Mouse (Mus musculus): ENCODE results near the gene Ppp1r9a.
A peak's percentile ranks its signal among the peaks of the same experiment; 100 is the strongest.

The Ppp1r9a gene

DNA sequence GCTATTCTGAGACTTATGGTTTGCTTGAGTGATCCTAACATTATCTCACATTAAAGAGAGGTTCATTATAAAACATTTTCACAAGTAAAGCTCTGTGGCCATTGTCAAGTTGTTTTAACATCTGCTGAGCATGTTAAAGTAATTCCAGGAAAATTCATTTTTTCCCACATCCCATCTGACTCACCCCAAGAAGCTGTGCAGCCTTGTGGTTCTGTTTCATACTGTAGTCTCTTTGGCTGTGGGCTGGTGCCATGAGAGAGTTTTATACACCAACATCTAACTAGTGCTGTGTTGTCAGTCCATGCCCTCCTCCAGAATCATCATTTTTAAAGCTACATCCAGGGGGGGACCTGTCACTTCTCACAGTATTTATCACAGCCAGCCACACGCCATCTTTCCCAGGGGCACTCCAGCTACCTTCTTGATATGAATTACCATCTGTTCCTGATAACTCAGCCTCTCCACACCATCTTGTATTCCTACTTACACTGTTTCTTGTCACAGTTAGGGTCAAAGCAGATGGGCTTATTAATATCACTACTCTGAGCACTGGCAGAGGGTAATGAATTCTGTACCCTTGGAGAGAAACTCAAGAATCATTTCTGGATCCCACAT, 252.7 kb downstream of the Ppp1r9a start:
- no peak for DNase-seq (ENCODE audit: low spot score in 2 of 2)

DNA sequence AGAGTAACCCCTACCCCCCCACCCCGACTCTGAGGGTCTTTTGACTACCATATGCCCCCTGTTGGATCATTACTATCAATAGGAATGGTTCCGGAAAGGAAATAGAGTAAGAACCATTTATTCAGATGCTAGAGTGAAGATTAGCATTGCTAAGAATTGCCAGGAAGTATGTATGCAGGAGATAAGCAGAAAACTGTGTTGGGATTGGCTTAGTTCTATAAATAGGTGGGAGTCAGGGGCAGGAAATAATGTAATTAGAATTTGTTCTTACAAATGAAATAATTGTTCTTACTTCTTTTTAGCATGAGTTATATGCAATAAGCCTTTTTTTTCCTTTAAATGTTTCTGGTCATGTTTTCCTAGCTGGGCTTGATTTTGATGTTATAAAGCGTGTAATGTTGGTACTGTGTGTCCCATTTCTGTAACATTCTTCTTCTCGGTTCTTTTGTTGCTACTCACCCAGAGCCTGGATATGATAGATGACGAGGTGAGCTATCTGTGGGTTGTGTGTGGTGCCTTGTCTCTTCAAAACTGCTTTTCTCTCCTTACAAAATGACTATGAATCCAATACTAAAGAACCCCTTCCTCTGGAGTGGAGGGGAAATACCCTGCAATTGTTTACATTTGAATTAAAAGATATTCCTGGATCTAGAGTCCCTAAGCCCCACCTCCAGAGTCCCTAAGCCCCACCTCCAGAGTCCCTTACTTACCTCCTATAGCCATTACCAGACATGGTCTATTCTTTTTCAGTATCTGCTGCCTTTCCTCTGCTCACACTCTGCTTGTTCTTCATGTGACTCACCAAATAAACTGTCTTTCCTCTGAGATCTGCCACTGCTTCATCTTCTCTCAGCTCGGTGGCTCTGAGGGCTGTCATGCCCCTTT, 254.1 kb downstream of the Ppp1r9a start:
- no peak for DNase-seq (ENCODE audit: low spot score in 2 of 2)

DNA sequence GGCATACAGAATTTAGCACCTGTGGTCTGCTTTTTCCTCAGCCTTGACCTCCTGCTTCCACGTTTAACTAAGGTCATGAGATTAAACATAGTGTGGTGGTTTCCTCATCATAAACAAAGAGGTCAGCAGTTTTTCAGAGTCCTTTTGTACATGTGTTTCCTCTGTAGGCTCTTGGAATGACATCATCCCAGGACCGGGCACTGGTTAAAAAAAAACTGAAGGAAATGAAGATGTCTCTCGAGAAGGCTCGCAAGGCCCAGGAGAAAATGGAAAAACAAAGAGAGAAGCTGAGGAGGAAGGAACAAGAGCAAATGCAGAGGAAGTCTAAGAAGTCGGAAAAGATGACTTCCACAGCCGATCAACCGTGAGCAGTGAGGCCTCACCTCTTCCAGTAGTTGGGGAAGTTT, 256.7 kb downstream of the Ppp1r9a start:
- DNase-seq (ENCODE audit: low spot score in 2 of 2), result no peak

DNA sequence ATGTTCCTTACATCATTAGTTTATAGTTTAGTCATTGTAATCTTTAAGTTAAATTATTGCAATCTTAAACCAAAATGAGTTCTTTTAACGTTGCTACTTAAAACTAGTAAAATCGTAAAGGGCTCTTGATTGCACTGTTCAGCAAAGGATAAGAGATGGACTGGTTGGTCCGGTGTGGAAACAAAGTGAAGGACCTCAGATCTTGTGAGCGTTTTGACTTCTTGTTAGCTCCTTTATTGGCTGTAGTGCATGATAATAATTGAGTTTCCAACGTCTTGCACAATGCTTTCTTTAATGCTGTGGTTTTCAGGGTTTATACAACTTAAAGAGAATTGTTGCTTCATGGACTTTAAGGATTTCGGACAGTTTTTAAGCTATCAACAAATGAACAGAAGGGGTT, 259.3 kb downstream of the Ppp1r9a start:
- DNase-seq (ENCODE audit: low spot score in 2 of 2), result no peak

DNA sequence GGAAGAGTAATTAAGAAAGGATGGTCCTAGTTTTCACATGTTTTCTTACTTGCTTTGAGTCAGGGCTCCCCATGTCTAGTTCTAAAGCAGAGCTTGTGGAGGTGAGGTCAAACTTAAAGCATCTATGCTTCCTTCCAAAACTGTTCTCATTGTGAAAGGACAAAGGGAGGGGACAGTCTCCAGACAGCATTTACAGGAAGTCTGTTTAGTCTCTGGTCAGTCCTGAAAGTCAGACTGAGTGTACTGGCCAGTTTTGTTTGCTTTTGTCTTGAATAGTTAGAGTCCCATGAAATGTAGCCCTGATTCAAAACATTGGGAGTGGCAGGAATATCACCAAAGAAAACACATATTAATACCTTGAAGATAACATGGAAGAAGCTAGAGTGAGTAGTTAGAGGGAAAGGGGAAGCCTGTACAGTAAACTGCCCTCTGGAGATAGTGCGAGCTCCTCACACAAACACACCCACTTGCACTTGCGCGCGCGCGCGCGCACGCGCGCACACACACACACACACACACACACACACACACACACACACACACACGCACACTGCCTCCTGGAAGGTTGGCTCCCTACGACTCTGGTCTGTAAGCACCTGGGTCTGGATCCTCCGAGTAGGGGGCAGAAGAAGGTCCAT, 260.9 kb downstream of the Ppp1r9a start:
- no peak for DNase-seq (ENCODE audit: low spot score in 2 of 2)

DNA sequence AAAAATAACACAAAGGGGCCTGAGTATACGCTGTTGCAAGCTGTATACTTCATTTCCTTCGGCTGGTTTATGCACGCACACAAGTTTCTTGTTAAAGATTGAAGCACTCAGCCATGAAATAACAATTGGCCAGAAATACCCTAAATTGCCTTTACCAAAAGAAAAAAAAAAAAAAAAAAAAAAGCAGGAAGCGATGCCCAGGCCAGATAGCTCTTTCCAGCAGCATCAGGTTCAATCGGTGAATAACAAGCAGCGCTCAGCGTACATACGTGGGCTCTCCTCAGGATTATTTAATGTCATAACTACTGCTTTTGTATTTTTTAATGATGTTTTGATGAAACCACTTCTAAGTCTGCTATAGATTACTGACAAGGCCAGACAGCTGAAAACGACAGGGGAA, 262.1 kb downstream of the Ppp1r9a start:
- DNase-seq (ENCODE audit: low spot score in 2 of 2), result no peak

DNA sequence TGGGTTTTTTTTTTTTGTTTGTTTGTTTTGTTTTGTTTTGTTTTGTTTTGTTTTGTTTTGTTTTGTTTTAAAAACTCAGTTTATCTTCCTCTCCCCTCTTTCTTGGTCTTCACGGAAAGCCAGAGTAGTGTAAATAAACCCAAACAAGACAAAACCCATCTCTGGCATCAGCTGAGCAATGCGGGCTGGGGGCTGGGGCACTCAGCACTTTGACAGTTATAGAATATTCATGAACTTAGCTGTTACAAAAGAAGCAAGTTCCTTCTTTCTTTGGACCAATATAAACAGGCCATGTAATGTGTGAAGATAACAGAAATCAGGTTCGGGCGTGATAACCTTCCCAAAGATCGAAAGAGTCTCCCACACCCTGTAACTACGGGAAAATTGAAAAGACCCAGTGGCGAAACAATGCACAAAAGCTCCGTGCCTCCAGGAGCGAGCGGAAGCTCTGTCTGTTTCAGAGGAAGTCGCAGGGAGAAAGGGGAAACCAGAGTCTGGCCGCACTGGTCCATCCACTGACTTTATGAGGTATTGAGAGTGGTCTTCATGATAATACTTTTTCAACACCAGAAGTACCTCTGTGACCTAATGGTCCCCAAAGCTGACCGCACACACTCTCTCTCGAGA, 264.4 kb downstream of the Ppp1r9a start:
- DNase-seq (ENCODE audit: low spot score in 2 of 2), result no peak

DNA sequence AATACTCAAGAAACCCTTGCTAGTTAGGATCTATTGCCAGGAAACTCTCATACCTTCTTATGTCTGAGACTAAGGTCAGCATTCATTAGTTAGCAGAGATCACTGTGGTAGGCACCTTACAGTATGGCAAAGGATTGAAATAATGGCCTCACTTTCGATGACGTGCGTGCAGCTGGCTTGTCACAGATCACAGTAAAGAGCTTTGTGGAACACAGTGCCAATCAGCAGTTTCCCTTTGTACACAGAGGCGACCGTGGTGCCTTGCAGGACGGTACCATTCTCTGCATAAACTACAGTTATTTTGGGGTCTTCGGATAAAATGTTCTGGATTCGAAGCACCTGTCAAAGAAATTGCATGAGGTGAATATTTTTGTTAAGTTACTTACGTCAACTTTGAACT, 265.4 kb downstream of the Ppp1r9a start:
- no peak for DNase-seq (ENCODE audit: low spot score in 2 of 2)

DNA sequence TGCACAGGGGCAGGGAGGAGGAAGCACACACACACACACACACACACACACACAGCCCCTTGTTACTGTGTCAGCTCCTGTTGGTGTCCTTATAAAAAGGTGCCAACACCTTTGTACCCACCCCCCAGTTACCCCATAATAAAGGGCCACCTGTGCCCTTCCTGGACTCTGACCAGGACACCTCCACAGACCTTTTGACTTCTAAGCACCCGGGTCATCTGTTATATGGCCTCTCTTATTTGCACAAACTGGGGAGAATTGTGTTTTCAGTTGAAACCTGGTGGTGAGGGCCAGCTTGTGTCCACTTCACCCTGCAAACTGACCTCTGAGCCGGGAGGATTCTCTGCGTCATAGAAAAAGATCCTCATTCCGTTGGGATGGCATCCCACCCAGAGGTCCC, 268.7 kb downstream of the Ppp1r9a start:
- DNase-seq (ENCODE audit: low spot score in 2 of 2), result no peak

DNA sequence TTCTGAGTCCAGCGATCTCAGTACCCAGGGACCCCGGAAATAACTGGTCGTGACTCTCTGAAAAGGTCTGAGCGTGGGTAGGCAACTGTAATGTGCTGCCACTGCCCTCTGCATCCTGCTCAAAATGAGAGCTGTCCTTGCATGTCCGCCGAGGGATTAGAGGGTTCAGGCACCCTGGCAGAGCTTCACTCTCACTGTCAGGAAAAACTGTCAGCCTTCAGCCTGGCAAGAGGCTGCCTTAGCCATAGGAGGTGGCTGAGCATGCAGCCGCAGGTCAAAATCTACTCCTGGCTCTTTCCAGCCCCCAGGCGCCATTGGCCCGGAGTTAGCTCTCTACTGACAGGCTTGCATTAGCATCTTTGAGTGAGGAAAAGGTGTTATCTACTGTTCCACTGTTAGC, 269.9 kb downstream of the Ppp1r9a start:
- DNase-seq (ENCODE audit: low spot score in 2 of 2), result no peak

DNA sequence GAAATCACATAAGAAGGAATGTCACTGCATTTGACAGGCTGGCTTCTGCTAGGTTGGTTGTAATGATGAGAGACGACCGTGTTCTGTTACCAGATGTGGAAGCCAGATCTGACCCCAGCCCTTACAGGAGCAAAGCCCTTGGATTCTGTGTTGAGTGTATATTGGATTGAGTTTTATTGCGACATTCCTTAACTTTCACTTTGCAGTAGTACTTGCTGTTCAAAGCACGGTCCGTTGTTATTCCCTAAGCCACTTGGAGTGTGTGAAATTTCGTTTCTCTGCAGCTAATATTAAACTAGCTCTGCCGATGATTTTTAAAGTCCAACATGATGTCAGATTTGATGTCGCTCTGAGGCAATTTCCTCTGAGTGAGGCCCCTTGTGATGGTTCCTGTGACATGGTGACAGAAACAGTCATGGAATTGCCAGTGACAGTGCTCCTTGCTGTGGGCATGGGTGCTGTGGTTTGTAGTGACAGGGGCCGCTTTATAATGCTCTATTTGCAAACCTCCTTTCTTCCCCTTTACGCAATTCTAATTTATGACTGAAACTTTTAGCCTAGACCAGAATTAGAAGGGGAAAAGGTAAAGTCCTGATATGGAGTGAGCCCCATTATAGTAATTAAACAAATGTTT, 271.6 kb downstream of the Ppp1r9a start:
- DNase-seq (ENCODE audit: low spot score in 2 of 2), result no peak

DNA sequence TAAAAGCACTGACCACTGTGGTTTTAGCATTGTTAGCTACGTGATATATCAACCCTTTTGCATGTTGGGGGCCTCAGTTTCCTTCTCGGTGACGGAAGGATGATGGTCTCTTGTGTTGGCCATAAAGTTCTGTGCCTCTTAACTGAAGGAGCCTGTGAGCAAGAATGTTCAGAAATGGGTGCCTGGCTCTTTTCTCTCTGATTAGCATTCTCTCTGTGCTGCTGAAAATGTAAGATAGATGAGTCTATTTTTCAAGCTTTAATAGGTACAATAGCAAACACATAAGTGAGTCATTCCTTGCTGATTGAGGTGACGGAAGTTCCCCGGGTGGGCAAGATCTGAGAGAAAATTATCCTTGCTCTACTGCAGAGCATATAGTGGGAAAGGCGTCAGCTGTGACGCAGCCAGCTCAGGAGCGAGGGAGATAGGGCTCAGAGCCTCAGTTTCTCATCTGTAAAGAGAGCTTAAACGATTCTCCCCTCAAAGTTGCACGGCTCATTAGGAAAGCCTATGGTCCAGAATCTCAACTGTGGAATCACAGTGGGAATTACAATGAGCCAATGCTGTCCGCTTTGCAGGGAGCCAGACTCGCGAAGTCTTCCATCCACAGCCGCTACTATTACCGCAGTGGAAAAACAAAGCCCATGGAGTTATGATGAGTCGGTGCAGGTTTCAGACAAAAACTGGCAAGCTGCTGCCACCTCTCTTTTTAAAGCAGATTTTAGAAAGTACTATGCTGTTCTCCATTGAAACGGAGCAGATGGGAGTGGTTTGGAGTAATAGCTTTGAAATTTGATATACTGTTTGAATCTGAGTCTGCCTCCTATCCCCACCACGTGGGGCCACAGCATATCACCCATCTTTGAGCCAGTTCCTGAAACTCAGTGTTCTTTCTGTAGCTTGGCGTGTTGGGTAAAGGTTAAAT, 275.5 kb downstream of the Ppp1r9a start:
- DNase-seq (ENCODE audit: low spot score in 2 of 2), result peak; percentile 15 to 34

DNA sequence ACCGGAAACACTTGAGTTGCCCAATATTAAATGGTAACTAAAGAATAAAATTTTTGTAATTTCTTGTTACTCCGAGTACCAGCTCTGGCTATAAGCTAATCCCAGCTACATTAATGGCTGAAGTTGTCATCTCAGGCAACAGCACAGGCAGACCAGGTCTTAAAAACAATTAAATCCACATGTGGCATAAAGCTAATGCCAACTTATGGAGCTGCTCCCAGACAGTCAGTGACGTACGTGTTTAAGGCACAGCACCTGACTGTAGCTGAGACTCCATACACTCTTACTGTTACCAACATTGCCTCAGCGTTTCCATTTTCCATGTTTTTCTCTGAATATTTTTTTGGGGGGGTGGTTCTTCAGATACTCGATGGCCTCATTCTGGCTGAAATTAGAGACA, 276.5 kb downstream of the Ppp1r9a start:
- DNase-seq (ENCODE audit: low spot score in 2 of 2), result no peak

DNA sequence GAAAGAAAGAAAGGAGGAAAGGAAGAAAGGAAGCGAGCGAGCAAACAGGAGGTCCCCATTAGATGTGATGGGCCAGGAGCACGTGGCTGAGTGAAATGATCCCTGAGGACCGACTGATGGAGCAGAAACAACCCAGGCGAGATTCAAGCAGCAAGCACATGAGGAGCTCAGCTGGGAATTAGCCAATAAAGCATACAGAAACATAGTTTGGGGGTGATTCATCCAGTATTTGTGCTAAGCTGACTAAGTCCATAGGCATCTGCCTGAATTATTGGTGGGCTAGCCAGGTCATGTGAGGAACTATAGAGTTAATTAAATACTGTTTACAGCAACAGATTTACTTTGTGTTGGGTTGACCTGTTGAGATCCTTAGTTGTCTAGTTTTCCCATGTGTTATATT, 277.9 kb downstream of the Ppp1r9a start:
- no peak for DNase-seq (ENCODE audit: low spot score in 2 of 2)

DNA sequence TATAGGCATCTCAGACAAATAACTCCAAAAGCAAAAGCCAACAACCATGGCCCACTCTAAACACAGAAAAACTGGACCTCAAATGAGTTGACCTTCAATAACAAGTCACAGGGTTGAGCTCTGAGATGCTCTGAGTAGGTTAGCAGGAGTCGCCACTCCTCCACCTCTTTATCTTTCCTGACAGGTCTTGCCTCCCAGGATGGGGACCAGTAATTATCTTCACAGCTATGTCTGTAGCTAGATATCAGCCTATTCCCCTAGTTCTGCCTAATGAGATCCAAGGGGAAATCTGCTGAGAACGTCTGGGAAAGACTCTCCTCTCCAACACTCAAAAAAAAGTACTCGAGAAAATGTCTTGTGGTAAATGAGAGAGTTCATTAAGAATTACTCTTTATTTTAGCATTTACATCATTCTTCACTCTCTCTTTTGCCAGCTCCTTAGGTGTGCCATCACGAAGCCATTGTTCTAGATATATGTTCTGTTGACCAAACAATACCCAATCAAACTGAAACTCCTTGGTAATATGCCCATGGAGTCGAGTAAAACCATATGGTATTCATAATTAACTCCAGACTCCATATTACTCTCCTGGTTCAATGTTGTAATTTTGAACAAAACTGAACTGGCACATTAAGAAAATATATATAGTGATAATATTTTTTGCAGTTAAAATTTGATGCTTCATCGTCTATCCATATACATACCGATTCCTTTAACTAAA, 283.7 kb downstream of the Ppp1r9a start:
- no peak for DNase-seq (ENCODE audit: low spot score in 2 of 2)

DNA sequence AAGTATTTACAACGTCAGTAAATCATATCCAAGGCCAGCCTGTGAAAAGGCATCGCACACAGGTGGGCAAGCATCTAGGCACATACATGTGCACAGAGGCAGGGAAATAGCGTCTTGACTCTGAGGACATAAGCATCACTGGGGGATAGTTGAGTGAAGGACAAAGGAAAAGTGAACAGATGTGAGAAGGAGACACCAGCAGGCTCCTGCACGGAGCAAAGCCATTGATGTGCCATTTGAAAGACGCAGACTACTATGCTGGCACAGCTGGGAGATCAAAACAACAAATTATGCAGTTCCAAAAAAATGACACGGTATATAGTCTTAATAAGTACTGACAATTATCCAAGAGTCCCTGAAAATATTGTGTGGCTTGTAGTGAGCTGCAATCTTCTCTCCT, 284.9 kb downstream of the Ppp1r9a start:
- DNase-seq (ENCODE audit: low spot score in 2 of 2), result no peak

DNA sequence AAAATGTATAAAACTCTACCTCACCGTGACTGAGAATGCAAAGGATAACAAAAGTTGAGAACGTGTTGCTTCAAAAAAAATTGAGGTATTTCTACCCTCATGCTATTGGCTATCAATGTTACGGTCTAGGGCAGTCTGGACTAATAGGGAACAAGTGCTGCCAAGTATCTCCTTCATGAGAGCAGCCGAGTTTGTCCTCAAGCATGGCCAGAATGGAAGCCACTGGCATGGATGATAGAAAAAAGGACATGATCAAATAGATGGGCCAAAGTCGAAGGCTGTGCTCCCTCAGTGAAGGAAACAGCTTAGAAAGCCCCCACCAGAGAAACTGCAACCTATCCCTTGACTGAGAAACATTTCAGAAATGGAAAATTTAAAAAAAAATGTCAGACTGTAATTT, 285.3 kb downstream of the Ppp1r9a start:
- no peak for DNase-seq (ENCODE audit: low spot score in 2 of 2)

DNA sequence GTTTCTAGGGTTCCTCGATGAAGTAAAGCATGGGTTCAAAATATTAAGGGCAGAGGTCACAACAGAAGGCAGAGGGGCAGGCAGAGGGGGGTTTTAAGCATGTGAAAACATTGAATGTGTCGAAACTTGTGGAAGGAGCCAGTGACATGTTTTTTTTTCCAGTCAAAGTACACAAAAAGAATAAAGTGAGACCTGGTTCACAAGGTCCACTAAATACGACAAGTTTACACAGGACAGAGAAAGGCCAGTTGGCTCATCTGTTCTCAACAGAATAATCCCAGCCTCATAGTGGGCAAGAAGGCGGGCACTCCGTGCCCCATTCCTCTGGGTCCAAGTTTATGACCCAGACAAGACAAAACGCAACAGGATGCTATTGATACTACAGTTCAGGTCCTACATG, 286.2 kb downstream of the Ppp1r9a start:
- no peak for DNase-seq (ENCODE audit: low spot score in 2 of 2)

DNA sequence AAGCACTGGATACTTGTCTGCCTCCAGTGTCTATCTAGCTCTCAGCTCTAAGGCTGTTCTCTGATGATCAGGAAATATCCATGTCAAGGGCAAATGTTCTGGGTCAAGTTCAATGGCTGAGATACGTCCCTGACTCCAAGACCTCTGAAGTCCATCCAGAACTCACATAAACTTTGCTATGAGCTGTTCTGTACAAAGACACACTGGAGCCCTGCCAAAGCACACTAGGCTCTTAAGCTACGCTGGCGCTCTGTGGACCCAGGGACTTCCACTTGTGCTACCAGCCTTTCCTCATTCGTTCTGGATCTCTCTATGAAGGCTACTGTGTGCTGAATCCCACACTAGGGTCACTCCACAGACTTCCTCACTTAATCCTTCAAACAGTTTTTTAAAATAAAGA, 286.8 kb downstream of the Ppp1r9a start:
- no peak for DNase-seq (ENCODE audit: low spot score in 2 of 2)

DNA sequence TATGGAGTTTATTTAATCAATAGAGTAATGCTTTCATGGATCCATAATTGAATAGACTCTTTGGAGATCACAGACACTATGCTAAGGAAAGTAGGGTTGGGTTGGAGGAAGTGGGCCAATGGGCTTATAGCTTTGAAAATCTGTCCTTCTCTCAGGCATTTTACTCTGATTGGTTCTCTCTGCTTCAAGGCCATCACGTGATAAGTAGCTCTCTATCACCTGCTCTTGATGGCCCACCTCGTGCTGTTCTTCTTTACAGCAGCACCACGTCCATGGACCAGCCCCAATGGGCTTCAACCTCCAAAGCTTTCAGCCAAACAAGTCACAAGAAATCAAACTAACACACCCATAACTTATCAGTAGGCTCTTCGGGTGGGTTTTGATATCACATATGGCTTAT, 288.0 kb downstream of the Ppp1r9a start:
- no peak for DNase-seq (ENCODE audit: low spot score in 2 of 2)

Measured in right cerebral cortex, adult 2 months (tissue).